Mouse (Mus musculus) embryo, embryonic 10.5 days (tissue): ENCODE data around the gene Haus2.
"Not testable (repeated sequence)": the region's sequence is repeated elsewhere in the genome, so short reads cannot be mapped to it uniquely, and the experiment has no call there.

ENCODE experiments used
- DNase-seq: peaks from one replicate; pipeline ENCODE4 v3.0.0-alpha.2; 2015; ENCODE audit warnings: low spot score

The Haus2 gene

DNA sequence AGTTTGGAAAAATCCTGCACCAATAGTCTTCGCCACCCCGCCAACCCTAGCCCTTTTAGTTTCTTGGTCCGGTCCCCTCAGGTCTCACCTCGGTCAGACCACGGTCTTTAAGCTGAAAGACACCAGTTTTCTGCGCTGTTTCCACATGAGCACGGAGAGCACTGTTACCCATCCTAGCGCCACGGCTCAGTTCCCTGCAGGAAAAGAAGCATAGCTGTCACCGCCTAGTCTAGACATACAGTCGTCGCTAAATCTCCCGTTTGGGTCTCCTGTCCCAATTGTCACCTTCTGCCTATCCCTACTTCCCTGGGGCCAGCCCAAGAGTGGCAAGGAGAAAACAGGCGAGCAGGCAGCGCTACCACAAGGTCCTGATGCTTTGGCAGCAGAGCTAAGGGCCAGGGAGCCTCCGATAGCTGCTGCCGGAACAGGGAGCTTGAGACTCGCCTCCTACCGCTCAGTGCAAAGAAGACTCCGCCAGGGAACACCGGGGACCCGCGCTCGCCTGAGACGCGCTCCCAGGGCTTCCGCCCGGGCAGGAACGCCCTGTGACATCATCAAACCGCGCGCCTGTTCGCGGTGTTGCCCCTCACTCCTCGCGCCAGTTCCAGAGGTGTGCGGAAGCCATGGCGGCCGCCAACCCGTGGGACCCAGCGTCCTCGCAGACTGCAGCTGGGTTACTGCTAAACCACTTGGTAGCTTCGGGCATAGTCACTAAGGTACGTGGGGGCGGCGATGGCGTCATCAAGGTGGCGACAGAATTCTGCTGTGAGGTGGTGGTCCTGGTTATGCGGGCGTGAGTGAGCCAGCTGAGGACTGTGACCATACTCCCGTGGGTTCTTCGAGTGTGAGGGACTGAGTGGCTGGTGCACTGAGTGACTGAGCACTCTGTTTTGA, at the start of gene Haus2, which contains the start of gene Lrrc57:
Gene Haus2 (plus strand): TSS at position 554 of the 894 bp plus-strand sequence.
Gene Lrrc57 (minus strand): TSS at position 691 of the 894 bp plus-strand sequence.
- DNase-seq: peak; percentile 93

- no peak for DNase-seq
These were observed 47.7 kb upstream of the Haus2 start for GRCm38 (mm10) chr2:120561524-120561923.

- DNase-seq: no peak
These were observed 46.3 kb upstream of the Haus2 start for GRCm38 (mm10) chr2:120562859-120563234.

DNA sequence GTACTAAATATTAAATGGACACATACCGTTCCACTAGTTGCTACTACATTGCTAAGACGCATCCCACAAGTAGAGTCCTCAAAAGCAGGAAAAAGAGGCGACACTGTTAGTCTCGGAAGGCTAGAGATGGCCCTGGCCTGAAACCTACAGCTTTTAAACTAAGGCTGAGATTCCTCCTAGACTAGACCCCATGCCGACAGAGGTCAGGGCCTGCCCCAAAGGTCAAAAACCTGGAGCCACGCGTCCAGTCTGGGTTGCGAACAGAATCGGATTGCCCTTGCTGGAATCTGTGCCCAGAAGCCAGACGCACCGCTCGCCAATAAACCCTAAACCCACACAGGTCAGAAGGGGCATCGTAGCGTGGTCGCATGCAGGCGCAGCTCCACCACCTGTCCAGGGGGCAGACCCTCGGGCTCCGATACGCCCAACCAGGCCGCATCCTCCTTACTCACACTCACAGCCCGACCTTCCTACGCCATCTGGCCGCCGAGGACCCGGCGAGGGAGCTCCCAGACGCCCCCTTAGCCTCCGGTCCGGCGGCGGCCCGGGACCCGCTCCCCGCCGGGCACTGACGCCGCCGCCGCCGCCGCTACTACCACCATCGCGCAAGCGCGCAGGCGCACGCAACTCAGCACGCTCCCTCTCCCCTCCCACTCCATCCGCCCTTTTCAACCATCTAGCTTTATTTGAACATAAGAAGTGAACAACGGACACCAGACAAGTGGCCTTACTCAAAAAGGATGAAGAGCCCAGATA, 45.8 kb upstream of the Haus2 start, which contains the start of gene Zfp106:
Gene Zfp106 (minus strand): TSS at position 609 of the 756 bp plus-strand sequence.
- peak; percentile 94 for DNase-seq

- DNase-seq: not testable (repeated sequence)
These were observed 44.5 kb upstream of the Haus2 start for GRCm38 (mm10) chr2:120564548-120565188.

DNA sequence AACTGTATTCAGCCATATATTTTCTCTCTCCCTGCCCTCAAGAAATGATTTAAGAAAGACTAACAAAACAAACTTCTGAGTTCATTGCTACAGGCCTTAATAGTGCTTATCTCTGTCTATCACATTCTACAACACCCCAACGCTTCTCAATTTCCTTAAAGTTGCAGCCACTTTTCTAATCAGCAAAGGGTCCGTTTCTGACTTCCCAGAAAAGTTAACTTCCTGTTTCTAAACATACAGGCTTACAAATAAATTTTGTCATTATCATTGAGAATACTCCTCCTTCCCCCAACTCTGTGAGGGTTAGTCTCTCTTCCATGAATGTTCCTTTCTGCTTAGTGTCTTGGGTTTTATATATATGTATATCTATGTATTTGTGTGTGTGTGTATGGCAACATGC, 43.8 kb upstream of the Haus2 start:
- no peak for DNase-seq

DNA sequence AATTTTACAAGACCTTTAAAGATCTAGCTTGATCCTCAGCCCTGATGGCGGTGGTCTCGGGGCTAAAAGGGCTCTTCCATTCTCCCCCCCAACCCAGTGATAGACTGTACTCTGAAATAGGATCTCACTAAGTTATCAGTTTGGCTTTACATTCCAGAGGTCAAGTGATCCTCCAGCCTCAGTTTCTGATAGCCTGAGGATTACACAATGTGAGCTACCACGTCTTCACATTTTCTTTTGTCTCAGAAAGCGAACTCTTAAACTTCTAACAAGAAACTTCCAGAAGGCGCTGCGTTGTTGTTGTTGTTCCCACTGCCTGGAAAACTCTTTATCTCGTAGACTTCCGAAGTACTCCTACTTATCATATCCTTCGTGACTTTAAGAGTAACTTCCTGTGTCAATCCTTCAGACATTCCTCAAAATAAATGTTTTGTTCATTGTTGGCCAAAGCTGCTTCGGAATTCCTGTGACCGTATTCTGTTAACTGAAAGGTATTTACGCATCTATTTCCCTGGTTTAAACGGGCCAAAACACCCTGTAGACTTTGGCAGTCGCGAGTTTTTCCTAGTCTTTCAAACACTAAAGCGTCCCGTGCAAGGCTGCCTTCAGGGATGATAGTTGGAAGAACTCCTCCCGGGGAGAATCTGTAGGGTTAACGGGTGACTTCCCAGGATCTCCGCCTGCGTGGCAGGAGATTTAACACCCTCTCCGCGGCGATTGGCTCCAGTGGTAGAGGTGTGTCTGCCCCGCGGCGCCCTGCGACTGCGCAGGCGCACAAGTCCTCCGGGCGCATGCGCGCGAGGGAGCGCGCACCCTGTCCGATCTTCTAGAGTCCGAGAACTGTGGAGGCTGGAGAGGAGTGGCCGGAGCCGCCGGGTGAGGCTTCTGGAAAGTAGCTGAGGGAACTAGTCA, 42.0 kb upstream of the Haus2 start, which contains the start of gene Snap23:
Gene Snap23 (plus strand): TSS at position 786 of the 912 bp plus-strand sequence.
- DNase-seq: peak; percentile 97

DNA sequence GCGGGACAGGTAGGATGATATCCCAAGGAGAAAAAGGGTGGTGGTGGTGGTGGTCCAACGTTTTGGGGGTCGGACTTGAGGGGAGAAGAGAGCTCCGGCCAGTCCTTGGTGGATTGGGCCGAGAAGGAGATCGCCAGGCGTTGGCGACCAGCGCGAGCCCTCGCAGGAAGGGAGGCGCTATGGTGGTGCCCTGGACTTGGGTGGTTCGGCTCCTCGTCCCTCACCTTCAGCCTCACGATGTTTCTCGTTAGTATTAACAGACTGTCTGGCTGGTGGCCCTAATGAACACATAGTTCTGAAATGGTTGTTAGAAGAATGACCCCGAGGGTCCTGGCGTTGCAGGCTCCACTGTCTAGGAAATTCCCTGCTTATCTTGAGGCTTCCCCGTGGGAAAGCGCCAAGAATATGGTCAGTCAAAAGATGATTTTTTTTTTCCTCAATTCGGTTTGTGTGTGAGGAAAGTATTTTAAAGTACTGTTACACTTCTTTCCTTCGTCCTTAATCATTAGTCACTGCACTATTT, 41.3 kb upstream of the Haus2 start:
- DNase-seq: no peak

GRCm38 (mm10) chr2:120571081-120571480, 38.1 kb upstream of the Haus2 start:
- no peak for DNase-seq

DNA sequence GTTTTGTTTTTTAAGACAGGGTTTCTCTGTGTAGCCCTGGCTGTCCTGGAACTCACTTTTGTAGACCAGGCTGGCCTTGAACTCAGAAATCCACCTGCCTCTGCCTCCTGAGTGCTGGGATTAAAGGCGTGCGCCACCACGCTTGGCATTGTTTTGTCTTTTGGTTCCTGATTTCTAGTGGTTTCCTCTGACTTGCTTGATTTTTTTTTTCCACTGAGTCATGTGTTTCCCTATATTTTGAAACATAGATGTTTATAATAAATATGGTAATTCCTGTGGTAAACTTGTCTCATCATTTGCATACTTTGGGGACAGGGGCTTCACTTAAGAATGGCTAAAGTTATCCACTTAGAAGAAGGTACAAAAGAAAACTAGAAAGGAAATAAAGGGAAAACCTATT, 37.0 kb upstream of the Haus2 start:
- DNase-seq: not testable (repeated sequence)

DNA sequence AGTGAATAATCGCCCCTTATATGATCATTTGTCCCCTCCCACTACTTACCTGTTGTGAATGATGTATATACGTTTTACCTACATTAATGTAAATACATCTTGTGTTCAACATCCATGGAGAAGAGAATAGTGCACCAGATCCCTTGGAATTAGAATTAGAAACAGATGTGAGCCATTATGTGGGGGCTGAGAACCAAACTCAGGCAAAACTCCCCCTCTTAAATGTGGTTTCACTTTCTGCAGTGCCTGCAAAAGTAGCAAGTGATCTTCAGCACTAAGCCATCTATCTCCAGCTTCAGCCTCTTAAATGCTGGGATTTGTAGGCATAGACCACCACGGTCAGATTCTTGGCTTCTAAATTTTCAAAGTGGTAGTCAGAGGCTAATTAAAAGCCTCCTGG, 34.1 kb upstream of the Haus2 start:
- peak; percentile 20 for DNase-seq

- no peak for DNase-seq
These were observed 33.2 kb upstream of the Haus2 start for GRCm38 (mm10) chr2:120575978-120576377.

GRCm38 (mm10) chr2:120577799-120578198, 31.4 kb upstream of the Haus2 start:
- no peak for DNase-seq

DNA sequence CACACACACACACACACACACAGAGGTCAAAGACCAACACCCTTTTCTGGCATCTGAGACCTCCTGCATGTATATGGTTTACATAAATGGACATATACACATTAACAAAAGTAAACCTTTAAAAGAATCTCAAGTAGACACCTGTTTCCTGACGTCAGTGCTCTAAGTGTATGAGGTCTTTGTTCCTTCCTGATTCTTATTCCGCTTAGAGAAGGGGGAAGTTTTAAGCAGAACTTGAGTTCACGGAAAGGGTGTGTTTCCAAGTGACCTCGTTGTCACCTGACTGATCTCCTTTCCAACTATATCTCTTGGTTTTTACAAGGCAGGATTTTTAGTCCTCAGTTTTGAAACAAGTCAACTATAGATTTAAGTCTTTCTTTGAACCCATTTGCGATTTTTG, 30.9 kb upstream of the Haus2 start:
- no peak for DNase-seq

DNA sequence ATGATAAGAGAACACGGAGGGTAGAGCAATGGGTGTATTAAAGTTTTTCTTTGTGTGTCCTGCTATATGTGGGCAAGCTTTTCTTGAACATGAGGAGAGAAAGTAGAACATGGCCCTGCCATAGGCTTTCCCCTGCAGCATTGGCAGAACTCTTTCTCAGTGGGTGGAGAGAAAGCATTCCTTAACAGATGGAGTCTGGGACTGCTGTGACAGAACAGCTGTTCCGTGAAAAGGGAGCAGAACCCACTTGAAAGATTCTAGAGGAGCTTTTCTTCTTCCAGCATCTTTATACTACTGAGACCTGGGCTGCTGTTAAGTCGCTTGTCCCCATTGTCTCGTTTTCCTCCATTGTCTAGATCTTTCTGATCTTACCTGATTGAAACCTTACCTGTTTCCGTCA, 19.4 kb upstream of the Haus2 start:
- no peak for DNase-seq

DNA sequence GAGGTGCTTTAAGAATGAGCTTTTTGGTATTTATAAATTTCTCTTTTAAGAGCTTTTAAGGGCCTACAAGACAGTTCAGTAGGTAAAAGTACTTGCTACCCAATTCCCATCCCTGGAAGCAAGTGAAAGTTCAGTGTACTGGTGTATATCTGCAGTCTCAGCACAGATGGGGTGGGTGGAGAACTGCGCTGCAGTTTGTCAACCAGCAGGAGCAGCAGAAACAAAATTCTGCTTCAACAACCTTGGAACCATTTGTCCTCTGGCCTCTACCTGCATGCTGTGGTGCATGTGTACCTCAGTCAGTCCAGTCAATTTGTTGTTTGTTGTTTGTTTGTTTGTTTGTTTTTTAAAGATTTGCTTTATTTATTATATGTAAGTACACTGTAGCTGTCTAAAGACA, 17.0 kb upstream of the Haus2 start:
- DNase-seq: no peak

GRCm38 (mm10) chr2:120597734-120598133, 11.4 kb upstream of the Haus2 start:
- no peak for DNase-seq

- no peak for DNase-seq
These were observed 9.7 kb upstream of the Haus2 start for GRCm38 (mm10) chr2:120599506-120599905.

DNA sequence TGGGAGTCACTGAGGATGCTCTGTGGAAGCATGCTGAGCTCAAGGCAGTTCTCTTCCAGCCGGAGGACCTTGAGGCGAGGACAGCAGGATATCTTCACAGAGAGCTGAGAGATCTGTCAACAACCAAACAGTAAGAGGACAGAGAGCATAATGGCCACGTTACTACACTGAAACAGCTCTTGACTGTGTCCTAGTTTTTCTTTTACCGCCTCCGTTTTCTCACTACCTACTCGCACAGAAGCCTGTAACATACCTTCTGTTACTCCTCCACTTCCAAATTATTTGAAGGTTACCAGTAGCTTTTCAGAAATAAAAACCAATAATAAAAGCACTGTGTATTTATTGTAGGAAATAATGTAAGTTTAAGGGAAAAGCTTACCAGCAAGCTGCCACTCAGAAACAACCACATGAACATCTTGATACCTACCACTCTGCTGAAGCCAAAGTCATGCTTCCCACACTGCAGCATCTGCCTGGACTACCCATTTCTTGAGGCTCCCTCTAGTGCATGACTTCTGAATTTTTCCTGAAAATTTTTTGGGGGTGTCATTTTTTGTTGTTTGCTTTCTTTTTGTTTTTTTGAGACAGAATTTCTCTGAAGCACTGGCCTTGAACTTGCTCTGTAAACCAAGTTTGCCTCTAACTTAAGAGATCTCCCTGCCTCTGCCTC, 3.0 kb upstream of the Haus2 start:
- no peak for DNase-seq
